Mouse (Mus musculus) spleen, adult 2 months (tissue): Measurements from ENCODE around the gene Foxd3.

ENCODE experiments used
- CTCF ChIP-seq: fragments of 200-500 bp; IDR thresholded peaks from 2 replicates; pipeline ENCODE4 v1.5.1; 2011; ENCODE audit warnings: mild to moderate bottlenecking, inconsistent platforms; ENCODE audit not compliant: insufficient read depth, insufficient read length, insufficient replicate concordance; ENCODE audit errors: extremely low read depth
- POLR2A ChIP-seq: fragments of 200-500 bp; IDR thresholded peaks from 2 replicates; pipeline ENCODE4 v1.6.1; 2011; ENCODE audit warnings: low read depth, low read length, inconsistent platforms

- TF ChIP-seq CTCF (no peak), POLR2A (no peak)
Measured at GRCm38 (mm10) chr4:99659361-99660072, 3.4 kb downstream of the Foxd3 start.
